Mouse (Mus musculus): ENCODE data around the gene Ankrd36.

The Ankrd36 gene

DNA sequence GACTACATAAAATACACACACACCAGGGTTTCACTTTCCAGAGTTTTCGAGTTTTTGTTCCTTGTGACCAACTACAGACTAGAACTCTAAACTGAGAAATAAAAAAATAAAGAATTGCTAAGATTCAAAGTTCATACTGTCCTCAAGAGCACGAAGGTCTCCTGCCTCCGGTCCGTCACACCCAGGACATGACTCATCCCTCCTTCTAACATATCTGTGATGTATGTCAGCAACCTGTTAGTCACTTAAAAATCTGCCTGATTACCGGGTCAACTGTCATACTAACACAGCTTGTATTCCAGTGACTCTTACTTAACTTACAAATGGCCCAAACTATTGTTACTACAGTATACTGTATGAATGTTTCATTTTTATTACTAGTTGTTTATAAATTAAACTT is 167.7 kb downstream of the Ankrd36 start:
- in situ Hi-C loops (cut with MboI, MseI) = no loop called here
